Mouse (Mus musculus) skeletal muscle tissue, postnatal 0 days (tissue): ENCODE measurements around the gene Zdhhc4. TPM values are rescaled to one million over a fixed set of nuclear protein-coding genes. Genes with fewer than 3 reads are reported as not detected.

Experiments used
- polyA plus RNA-seq: library from polyadenylated mRNA; unstranded; fragments of >200 nt; fragmentation: Nextera tagmentation; extraction: Ambion mirVana; gene quantifications from 2 replicates; pipeline ENCODE4 v1.2.1, GENCODE M21; 2015

Gene Zdhhc4
- polyA plus RNA-seq = 62.4 and 63.2 TPM in 2 replicates

GRCm38 (mm10) chr5:143328690-143329495, at the start of gene Zdhhc4:
Gene Zdhhc4, minus strand, starts transcription at chr5:143329256.

DNA sequence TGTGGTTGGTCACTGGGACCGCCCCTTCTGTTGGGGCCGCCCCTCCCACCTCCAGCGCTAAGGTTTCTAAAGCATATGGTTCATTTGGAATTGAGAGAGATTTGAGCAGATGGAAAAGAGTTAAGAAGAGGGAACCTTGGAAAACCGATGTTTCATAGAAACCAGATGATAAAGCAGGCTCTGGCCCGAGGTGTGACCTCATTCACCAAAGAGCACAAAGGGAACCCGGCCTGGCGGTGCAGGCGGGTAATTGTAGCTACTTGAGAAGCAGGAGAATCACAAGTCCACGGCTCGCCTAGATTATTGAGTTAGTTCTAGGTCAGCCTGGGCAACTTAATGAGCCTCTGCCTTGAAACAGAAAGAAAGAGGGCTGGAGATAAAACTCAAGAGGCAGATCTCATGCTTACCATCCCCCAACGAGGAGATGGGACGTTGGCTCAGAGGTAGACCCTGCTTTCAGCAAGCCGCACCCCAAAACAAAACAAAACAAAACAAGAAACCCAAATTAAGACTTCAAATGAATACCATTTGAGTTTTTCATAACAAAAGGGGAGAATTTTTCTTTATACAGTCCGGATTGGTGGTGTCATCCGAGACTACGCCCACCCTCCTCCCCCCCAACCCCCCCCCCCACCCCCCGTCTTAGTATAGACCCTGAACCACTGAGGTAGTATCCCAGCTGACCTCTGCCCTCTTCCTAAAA, 27.8 kb upstream of the Zdhhc4 start, which contains the start of gene Grid2ip:
Gene Grid2ip (plus strand): TSS at position 653 of the 703 bp plus-strand sequence.

DNA sequence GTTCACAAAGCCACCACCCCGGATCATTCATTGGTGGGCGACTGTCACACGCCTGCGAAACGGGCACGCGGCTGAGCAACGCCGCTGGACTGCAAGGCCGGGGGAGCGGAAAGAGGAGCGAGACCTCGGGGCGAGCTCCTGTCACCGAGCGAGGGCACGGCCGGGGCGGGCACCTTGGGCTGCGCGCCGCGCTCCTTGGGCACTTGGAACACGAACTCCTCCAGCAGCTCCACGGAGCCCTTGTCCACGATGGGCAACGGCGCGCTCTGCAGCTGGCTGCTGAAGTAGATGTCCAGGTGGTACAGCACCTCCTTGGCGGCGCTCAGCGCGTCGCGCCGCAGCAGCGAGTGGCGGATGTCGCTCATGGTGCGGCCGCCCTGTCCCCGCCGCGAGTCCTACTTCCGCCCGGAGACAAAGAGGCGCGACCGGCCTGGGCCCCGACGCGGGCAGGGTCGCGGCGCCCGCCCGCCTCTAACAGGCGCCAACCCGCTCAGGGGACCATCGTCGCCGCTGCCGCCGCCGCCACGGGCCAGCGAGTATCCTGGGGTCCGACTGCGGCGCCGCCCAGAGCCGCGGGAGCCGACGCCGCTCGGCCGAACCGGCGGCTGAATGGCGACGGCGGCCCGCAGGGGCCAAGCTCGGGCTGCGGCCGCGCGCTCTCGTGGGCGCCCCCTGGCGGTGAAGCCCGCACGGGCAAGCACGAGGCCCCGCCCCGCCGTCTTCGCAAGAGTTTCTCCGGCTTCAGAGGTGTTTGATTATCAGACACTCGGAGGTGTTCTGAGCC, 14.1 kb downstream of the Zdhhc4 start, which contains the start of gene E130309D02Rik:
Gene E130309D02Rik (minus strand): TSS at position 631 of the 784 bp plus-strand sequence.

GRCm38 (mm10) chr5:143293404-143293803, 35.7 kb downstream of the Zdhhc4 start, which contains the start of gene Zfp853:
Gene Zfp853, minus strand, starts transcription at chr5:143293623.

DNA sequence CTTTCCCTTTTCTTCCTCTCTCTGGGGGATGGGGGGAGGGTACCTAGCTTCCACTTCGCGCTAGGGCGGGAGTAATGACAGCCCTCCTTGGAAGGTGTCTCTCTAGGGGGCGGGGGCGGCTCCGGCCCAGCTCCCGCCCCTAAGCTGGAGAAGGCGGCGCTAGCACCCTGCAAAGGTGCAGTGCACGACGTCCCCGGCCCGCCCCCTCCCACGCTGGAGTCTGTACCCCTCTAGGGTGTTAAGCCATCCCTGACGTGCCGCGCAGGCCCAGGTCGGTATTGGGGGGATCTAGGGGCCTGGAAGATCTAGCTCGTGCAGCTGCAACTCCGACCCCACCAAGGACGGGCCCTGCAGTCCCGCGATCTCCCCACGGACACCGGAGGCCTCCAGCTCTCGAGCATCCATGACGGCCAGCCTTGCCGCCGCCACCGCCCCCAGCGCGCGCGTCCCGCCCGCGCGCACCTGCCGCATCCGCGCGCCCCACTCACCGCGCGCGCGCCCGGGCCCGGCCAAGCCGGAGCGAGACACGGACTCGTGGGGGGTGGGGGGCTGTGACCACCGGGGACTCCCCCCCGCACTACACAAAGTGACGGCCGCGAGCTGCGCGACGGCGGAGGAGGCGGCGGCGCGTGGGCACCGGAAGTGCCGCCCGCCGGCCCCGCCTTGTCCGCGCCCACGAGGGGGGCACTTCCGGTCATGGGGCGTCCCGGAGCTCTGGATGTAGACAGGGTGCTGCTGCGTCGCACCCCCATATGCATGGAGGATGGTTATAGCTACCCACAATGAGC, 59.5 kb downstream of the Zdhhc4 start, which contains the start of gene Zfp316:
Gene Zfp316 (minus strand): TSS at position 660 of the 788 bp plus-strand sequence.

Other genes starting within 250 kb of the Zdhhc4 start
- gene Rnf216, start 216.3 kb downstream of the Zdhhc4 start, polyA plus RNA-seq = 17.7 and 18.1 TPM in 2 replicates
- not detected in 2 replicates for gene Olfr718-ps1, start 181.7 kb downstream of the Zdhhc4 start, polyA plus RNA-seq
- 4.3 and 4.8 TPM in 2 replicates for gene Rbak, start 148.5 kb downstream of the Zdhhc4 start, polyA plus RNA-seq
- not detected in 2 replicates for gene Spdye4b, start 148.2 kb downstream of the Zdhhc4 start, polyA plus RNA-seq
- gene Spdye4a, start 102.4 kb downstream of the Zdhhc4 start, polyA plus RNA-seq = not detected in 2 replicates
- gene Zfp12, start 94.1 kb downstream of the Zdhhc4 start, polyA plus RNA-seq = 4.8 and 5.7 TPM in 2 replicates
- 1.4 TPM in 2 replicates for gene Zfp316, start 59.2 kb downstream of the Zdhhc4 start, polyA plus RNA-seq
- not detected in 2 replicates for gene Zfp853, start 35.6 kb downstream of the Zdhhc4 start, polyA plus RNA-seq
- gene E130309D02Rik, start 13.9 kb downstream of the Zdhhc4 start, polyA plus RNA-seq = 11.5 and 12.3 TPM in 2 replicates
- not detected in 2 replicates for gene Grid2ip, start 28.1 kb upstream of the Zdhhc4 start, polyA plus RNA-seq
- gene Kdelr2, start 74.6 kb upstream of the Zdhhc4 start, polyA plus RNA-seq = 169 and 210 TPM in 2 replicates
- 4.5 and 5.3 TPM in 2 replicates for gene Daglb, start 135.3 kb upstream of the Zdhhc4 start, polyA plus RNA-seq
- gene Rac1, start 198.8 kb upstream of the Zdhhc4 start, polyA plus RNA-seq = 232 and 259 TPM in 2 replicates